Mouse (Mus musculus): ENCODE measurements at regions not wholly inside any gene's neighbourhood (a gene's known extent, or its start where the extent isn't known, plus 50 kb on each side); places are given as distances from the start of the nearest gene placed in this dataset.

GRCm38 (mm10) chr3:38152408-38152807 is 332.2 kb downstream of the Ankrd50 start:
- no peak for TF ChIP-seq MXI1 (IDR thresholded peaks at IDR 0.05; ENCODE audit: low read depth, low read length)
- TF ChIP-seq CHD2 (IDR thresholded peaks at IDR 0.05; ENCODE audit: low read length): no peak
- TF ChIP-seq E2F4 (IDR thresholded peaks at IDR 0.05; ENCODE audit: borderline replicate concordance, low read depth, low read length): no peak
- TF ChIP-seq GATA1 (IDR thresholded peaks at IDR 0.05; ENCODE audit: low read depth, low read length): no peak
- TF ChIP-seq CTCF (IDR thresholded peaks at IDR 0.05 in 2 of 3, conservative IDR thresholded peaks at IDR 0.05 in 1 of 3; ENCODE audit: control insufficient read depth in 1 of 3, insufficient read depth in 1 of 3, low read depth in 2 of 3, low read length in 3 of 3, poor library complexity in 1 of 3, severe bottlenecking in 1 of 3): no peak
- no peak for TF ChIP-seq TCF12 (IDR thresholded peaks at IDR 0.05; ENCODE audit: low read depth, low read length)
